Mouse (Mus musculus) thymus, postnatal 0 days (tissue): Measurements from ENCODE around the gene Sugp1. TPM values are rescaled to one million over a fixed set of nuclear protein-coding genes. Genes with fewer than 3 reads are reported as not detected.
"Not testable (repeated sequence)": the region's sequence is repeated elsewhere in the genome, so short reads cannot be mapped to it uniquely, and the experiment has no call there.

Experiments
- DNase-seq: peaks from one replicate; pipeline ENCODE4 v3.0.0-alpha.2; 2015; ENCODE audit warnings: low spot score
- polyA plus RNA-seq: library from polyadenylated mRNA; unstranded; fragments of >200 nt; fragmentation: Nextera tagmentation; extraction: Ambion mirVana; gene quantifications from 2 replicates; pipeline ENCODE4 v1.2.1, GENCODE M21; 2015

The Sugp1 gene
- 40.7 and 44.3 TPM in 2 replicates for polyA plus RNA-seq

DNA sequence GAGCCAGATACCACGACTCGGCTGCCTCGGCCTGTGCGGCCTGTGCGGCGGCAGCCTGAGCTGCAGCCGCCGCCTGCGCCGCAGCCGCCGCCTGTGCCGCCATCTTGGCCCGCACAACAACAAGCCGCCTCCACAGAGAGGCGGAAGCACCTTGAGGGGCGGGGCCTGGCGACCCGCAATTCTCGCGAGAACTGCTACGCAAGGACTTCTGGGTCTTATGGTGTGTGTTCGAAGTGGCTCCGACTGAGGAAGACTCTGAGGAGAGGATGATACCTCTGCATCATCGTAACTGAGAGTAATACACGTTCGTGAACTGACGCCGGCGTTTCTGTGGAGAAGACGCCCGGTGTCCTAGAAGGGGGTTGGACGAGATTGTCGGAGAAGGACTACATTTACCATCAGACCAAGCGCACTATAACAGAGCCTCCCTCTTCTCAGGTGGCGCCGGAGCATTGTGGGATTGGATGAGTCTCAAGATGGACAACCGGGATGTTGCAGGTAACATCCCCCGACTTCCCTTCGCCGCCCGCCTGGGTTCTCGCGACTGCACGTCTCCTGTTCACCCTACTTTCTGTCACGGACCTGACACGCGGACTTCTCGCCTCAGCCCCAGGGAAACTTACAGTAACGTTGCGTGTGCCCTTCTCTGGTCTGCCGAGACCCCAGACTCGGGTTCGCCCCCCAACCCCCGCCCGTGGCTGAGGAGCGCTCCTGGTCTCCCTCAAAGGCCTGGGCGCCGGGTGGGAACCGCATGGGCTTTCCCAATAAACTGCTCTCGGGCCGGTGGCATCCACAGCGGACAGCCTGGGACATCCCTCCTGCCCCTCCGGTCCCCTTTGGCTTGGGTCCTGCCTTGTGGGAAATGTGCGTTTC lies at the start of gene Sugp1, which contains the start of gene Mau2:
Gene Sugp1, plus strand, starts transcription at position 231 of the 873 bp plus-strand sequence.
Gene Mau2, minus strand, starts transcription at position 152 of the 873 bp plus-strand sequence.
- DNase-seq: peak; percentile 98

DNA sequence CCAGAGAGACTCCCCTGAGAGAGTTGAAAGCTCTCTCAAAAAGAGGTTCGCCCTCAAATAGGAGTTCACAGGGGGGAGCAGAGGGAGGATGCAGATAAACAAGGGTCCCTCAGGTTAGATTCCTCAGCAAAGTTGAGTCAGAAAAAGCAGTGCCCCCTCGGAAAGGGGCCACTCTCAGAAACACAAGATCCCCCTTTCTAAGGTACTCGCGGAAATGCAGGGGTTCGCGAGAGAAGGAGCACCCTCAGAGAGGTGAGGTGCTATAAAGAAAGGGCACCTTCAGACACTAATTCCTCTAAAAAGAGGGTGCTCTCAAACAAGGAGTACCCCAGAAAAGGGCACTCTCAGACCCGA lies 47.2 kb upstream of the Sugp1 start:
- DNase-seq: peak; percentile 57

GRCm38 (mm10) chr8:69995776-69996588 lies 46.6 kb upstream of the Sugp1 start, which contains the start of gene Gatad2a:
Gene Gatad2a (minus strand): TSS chr8:69996384.
- peak; percentile 100 for DNase-seq

GRCm38 (mm10) chr8:69996589-69997285 lies 45.9 kb upstream of the Sugp1 start:
- peak; percentile 22 for DNase-seq

GRCm38 (mm10) chr8:69998706-69999105 lies 43.9 kb upstream of the Sugp1 start:
- DNase-seq: no peak

GRCm38 (mm10) chr8:69999236-69999635 lies 43.4 kb upstream of the Sugp1 start:
- no peak for DNase-seq

GRCm38 (mm10) chr8:70000226-70000625 lies 42.4 kb upstream of the Sugp1 start:
- no peak for DNase-seq

GRCm38 (mm10) chr8:70001176-70001891 lies 41.3 kb upstream of the Sugp1 start:
- DNase-seq: peak; percentile 71

GRCm38 (mm10) chr8:70001892-70002191 lies 40.8 kb upstream of the Sugp1 start:
- DNase-seq: not testable (repeated sequence)

GRCm38 (mm10) chr8:70003204-70003657 lies 39.4 kb upstream of the Sugp1 start:
- peak; percentile 65 for DNase-seq

- no peak for DNase-seq
Observed at GRCm38 (mm10) chr8:70004345-70004744, 38.3 kb upstream of the Sugp1 start.

DNA sequence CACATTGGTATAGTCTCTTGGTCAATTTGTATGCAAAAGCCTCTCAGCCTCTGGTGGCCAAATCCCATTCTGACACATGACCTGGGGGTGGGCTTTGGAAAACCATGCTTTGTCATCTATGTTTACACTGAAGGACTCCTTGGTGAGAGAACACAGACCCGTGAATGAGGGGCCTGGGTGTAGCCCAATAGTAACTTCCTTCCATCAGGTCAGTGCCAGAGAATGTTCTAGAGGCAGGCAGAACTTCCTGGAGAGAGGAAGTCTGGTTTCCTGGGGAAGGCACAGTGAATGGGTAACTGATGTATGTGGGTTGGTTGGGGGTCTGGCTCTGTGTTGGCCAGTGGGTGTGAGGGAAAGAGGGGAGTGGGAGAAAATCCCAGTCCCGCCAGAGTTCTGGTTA lies 37.4 kb upstream of the Sugp1 start:
- DNase-seq: no peak

DNA sequence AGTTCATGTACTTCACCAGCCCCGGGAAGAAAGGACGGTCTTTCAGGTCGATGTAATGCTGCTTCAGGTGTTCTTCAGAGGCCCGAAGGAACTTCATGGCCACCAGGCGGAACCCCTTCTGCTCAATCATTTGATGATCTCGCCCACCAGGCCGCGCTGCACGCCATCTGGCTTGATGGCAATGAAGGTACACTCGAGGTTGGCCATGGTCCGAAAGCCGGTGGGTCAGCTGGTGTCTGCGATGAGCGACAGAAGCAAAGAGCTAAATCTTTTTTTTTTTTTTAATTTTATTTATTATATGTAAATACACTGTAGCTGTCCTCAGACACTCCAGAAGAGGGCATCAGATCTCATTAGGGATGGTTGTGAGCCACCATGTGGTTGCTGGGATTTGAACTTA lies 31.8 kb upstream of the Sugp1 start:
- DNase-seq: not testable (repeated sequence)

DNA sequence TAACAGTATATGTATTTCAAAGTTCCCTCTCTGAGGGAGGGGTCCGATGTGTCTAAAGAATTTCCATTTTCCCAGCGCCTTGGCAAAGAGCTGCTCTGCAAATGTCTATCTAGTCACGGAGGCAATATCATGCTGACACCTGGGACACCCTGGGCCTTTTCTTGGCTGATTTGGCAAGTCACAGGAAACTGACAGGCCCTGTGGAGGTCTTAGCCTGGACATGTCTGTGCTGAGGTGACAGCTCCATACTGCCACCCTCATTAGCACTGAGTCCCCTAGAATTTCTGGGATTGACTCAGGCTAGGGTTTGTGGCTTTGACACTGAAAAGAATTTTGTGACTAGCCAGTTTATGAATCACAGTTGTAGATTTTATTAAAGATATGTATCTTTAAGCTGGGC lies 30.3 kb upstream of the Sugp1 start:
- DNase-seq: no peak

DNA sequence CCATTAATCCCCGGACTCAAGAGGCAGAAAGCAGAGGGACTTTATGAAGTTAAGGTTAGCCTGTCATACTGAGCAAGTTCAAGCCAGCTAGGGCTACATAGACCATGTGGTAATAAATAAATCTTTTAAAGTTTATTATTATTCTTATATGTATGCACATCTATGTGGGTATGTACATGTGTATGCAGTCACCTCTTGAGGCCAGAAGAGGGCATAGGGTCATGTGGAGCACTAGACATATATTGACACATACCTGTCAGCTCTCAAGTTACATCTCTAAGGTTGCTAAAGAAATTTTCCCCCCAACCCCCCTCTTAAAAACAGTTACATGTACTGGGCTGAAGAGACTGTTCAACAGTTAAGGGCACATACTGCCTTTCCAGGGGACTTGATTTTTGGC lies 29.9 kb upstream of the Sugp1 start:
- DNase-seq: peak; percentile 18

DNA sequence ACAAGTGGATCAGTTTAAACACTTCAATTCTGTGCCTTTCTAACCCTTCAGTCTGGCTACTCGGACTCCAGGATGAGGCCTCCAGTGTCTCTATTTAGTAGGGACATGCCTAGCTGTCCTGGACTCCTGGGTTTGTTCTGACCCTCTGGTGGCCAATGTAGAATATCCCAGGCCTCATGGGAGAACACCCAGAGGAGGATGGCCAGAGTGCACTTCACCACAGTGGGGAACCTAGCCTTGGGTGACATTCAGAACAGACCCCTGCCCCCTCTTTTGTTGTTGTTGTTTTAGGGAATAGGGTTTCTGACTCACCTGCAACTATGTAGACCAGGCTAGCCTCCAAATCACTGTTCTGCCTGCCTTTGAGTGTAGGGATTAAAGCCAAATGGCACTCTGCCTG lies 27.6 kb upstream of the Sugp1 start:
- DNase-seq: no peak

- DNase-seq: no peak
Observed at GRCm38 (mm10) chr8:70023596-70023995, 19.0 kb upstream of the Sugp1 start.

DNA sequence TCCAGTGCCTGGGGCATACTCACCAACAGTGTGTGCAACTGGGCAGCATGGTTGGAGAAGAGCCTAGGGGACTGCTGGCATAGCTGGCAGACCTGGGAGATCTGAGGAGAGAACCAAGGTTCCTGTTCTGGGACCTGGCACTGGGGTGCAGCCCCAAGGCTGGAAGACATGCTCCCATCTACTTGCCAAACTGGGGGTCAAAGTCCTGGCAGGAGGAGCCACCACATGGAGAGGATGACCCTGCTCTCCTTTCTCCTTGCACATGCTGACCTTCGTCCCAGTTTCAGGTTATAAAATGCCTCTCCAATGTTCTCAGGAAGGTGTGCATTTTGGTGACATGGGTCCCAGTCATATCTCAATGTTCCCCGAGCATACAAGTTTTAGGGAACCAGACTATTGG lies 16.5 kb upstream of the Sugp1 start:
- DNase-seq: no peak

DNA sequence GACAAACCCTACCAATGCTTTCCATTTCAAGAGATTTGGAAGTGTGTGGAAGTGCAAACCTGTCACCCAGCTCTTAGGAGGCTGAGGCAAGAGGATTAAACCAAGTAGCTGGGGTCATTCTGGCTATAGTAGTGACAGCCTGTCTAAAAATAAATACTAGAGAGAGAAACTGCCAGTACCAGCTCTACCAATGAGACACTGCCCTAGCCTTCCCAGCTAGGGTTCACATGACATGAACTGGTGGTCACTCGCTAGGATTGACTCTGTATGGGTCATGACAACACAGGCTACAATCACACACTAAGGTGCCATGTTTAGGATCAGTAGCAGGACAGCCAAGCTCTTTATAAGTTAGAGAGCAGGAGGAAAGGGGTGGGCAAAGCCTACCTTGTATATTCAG lies 12.4 kb upstream of the Sugp1 start:
- DNase-seq: no peak

- no peak for DNase-seq
Observed at GRCm38 (mm10) chr8:70037994-70038393, 4.6 kb upstream of the Sugp1 start.
